Mouse (Mus musculus): ENCODE measurements around the gene Npm1. TPM values are rescaled to one million over a fixed set of nuclear protein-coding genes. Genes with fewer than 3 reads are reported as not detected.

Gene Npm1
- polyA plus RNA-seq, 1 experiment from 2014 or later = 1,018 TPM

DNA sequence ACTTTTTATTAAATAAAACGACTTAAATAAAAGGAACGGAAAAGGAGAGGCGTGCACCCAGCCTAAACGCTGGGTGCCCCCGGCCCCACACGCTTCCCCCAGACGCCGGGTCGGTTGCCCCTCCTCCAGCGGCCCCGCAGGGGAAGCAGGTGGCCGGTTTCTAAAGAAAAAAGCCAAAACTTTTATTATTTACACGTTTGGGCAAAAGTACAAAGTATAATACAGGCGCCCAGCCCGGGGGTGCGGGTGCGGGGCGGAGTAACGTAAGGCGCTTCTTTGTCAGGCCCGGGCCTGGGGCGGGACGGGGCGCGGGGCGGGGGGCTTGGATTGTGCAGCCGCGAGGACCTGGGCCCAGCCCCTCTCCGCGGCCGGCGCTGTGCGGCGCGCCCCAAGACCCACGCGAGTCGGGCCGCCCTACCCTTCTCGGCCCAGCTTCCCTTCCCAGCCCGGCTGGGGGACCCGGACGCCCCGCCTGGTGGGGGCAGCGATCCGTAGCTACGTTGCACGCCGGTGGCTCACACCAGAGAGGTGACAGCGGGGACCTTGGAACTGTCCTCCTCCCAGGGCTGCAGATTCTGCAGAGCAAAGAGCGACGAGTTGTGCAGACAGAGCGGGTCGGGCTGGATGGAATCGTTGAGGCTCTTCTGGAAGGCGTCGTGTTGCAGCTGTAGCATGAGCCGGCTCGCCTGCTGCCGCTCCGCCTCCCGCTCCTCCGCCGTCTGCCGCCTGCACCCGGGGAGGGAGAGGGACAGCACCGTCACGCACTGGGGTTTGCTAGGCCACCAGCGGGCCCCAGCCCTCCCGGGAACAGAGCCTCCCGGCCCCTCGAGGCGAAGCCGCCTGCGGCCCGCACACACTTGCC lies 38.0 kb upstream of the Npm1 start:
- ATAC-seq (ENCODE audit: low read depth) (peak; percentile 64), DNase-seq (ENCODE audit: low spot score) (peak; percentile 85)
- Histone ChIP-seq H3K4me1 (ENCODE audit: control insufficient read depth, insufficient read depth, low read length) (peaks cover 18% of the 10 kb centered on the region), H3K27me3 (replicated peaks; ENCODE audit: control insufficient read depth, insufficient read depth, low read length) (peaks cover 99% of the 10 kb centered on the region), H3K9ac (ENCODE audit: low read depth, low read length) (peak overlapping the region; percentile 25; the same call in 1 of the 2 replicates), H3K9me3 (ENCODE audit: control insufficient read depth, low read length) (peaks cover 6% of the 10 kb centered on the region), H3K4me2 (ENCODE audit: low read depth, low read length) (peak overlapping the region; percentile 59), H3K27ac (replicated peaks; ENCODE audit: low read depth, low read length) (no peak overlapping the region), H3K4me3 (ENCODE audit: low read depth, low read length) (peak overlapping the region; percentile 35), H3K36me3 (ENCODE audit: control insufficient read depth, insufficient read depth, low read length) (no peaks in the 10 kb centered on the region)
- under 1% methylated on average over 26 of the region's 76 CpGs for WGBS

DNA sequence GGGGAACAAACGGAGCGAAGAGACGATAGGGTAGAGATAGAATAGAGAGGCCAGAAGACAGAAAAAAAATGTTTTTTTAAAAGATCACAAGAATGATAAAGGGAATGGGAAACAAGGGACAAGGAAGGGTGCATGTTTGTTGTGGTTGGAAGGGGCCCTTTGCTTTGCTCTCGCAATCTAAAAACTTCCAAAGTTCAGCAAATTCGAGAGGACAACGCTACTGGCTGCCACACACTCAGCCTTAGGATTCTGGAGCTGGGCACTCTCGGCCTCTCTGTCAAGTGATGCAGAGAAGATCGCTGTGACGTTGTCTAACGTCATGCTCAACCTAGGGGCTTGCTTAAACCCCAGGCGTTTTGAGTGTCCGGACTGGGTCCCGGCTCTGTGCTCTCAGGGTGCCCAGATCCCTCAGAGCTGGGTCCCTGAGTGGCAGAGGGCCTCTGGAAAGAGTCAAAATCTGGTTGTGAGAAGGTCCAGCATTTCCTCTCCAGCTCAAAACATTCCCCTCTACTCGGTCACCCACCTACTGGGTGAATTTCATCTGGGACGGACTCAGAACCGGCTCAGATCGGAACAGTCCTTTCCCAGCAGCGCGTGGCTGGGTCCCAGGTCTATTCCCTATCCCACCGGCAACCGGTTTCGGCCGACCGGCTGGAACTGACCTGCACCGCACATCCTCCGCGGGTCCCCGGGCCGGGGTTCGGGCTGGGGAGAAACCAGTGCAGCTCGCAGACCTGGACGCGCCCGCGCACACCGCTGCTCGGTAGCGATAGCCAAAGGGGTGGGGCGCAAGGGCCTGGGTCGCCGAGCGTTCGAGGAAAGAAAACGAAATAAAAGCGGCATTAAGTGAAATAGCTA lies 37.1 kb upstream of the Npm1 start:
- Histone ChIP-seq H3K9ac (ENCODE audit: low read depth, low read length) (no peak overlapping the region; the same call in 1 of the 2 replicates), H3K9me3 (ENCODE audit: control insufficient read depth, low read length) (peaks cover 6% of the 10 kb centered on the region), H3K27me3 (replicated peaks; ENCODE audit: control insufficient read depth, insufficient read depth, low read length) (peaks cover 99% of the 10 kb centered on the region), H3K4me1 (ENCODE audit: control insufficient read depth, insufficient read depth, low read length) (peaks cover 18% of the 10 kb centered on the region), H3K4me3 (ENCODE audit: low read depth, low read length) (peak overlapping the region; percentile 35), H3K4me2 (ENCODE audit: low read depth, low read length) (peak overlapping the region; percentile 59), H3K36me3 (ENCODE audit: control insufficient read depth, insufficient read depth, low read length) (no peaks in the 10 kb centered on the region), H3K27ac (replicated peaks; ENCODE audit: low read depth, low read length) (no peak overlapping the region)
- 1% methylated on average over 45 of the region's 45 CpGs for WGBS
- DNase-seq (ENCODE audit: low spot score) = no peak
- no peak for ATAC-seq (ENCODE audit: low read depth)

DNA sequence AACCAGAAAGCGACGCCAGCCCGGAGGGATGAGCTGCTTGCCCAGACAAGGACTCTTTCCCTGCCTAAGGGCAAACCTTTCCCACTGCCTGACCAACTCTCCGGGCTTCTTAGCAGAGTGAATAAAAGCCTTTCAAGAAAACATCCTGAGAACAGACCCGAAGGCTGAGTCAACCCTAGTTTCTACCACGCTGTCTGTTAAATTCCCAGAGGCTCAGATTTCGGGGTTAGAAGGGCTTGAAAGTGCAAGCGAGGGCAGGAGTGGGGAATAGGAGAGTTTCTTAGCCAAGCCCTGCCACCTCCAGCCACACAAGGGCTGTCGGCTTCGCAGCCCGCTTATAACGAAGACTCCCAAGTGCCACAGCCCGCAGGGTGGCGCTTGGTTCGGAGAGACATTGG lies 36.1 kb upstream of the Npm1 start:
- no peak overlapping the region for H3K4me2 ChIP-seq (ENCODE audit: low read depth, low read length)
- DNase-seq (ENCODE audit: low spot score) = no peak
- H3K9ac ChIP-seq (ENCODE audit: low read depth, low read length) = no peak overlapping the region
- no peak overlapping the region for H3K4me3 ChIP-seq (ENCODE audit: low read depth, low read length)
- no peak for ATAC-seq (ENCODE audit: low read depth)
- 5% methylated on average over 15 of the region's 15 CpGs for WGBS
- H3K9me3 ChIP-seq (ENCODE audit: control insufficient read depth, low read length) = peaks cover 6% of the 10 kb centered on the region
- no peak overlapping the region for H3K27ac ChIP-seq (replicated peaks; ENCODE audit: low read depth, low read length)
- no peaks in the 10 kb centered on the region for H3K36me3 ChIP-seq (ENCODE audit: control insufficient read depth, insufficient read depth, low read length)
- peaks cover 18% of the 10 kb centered on the region for H3K4me1 ChIP-seq (ENCODE audit: control insufficient read depth, insufficient read depth, low read length)
- H3K27me3 ChIP-seq (replicated peaks; ENCODE audit: control insufficient read depth, insufficient read depth, low read length) = peaks cover 96% of the 10 kb centered on the region

DNA sequence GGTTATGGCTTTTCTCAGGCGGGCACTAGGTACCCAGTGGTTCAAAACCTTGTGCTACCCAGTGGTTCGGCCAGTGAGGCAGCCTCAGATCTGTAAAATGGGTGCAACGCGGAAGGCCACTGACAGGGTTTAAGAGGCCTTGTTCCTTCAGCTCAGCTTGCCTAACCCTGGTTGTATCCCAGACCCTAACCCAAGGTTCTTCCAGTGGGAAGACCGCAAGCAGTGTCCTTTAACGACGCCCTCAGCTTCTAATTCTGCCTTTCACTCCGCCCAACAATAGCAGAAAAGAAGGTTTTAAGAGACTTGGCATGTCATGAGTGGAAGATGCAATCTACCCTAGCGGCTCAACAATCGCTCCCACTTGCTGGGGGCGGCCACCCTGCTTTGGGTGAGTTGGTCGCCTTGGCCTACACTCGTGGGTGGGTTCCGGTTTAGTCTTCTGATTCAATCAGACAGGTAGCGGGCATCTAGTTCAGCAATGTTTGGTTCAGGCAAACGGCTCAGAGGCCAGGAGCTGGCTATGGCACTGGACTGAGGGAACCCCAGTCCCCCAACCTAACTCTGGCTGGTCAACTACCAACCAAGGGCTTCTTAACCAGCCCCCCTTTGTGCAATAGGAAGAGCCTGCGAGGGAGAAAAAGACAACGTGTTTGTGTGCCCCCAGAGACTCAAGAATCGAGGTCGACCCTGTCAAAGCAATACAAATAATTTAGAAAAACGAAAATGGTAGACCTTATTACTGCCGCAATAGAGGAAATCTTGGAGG lies 35.5 kb upstream of the Npm1 start:
- WGBS = 22% methylated on average over 22 of the region's 22 CpGs
- H3K9ac ChIP-seq (ENCODE audit: low read depth, low read length) = no peak overlapping the region
- H3K4me1 ChIP-seq (ENCODE audit: control insufficient read depth, insufficient read depth, low read length) = peaks cover 18% of the 10 kb centered on the region
- H3K27ac ChIP-seq (replicated peaks; ENCODE audit: low read depth, low read length) = no peak overlapping the region
- no peak overlapping the region for H3K4me3 ChIP-seq (ENCODE audit: low read depth, low read length)
- ATAC-seq (ENCODE audit: low read depth) = no peak
- no peaks in the 10 kb centered on the region for H3K36me3 ChIP-seq (ENCODE audit: control insufficient read depth, insufficient read depth, low read length)
- peaks cover 6% of the 10 kb centered on the region for H3K9me3 ChIP-seq (ENCODE audit: control insufficient read depth, low read length)
- peaks cover 96% of the 10 kb centered on the region for H3K27me3 ChIP-seq (replicated peaks; ENCODE audit: control insufficient read depth, insufficient read depth, low read length)
- H3K4me2 ChIP-seq (ENCODE audit: low read depth, low read length) = no peak overlapping the region
- DNase-seq (ENCODE audit: low spot score) = no peak

DNA sequence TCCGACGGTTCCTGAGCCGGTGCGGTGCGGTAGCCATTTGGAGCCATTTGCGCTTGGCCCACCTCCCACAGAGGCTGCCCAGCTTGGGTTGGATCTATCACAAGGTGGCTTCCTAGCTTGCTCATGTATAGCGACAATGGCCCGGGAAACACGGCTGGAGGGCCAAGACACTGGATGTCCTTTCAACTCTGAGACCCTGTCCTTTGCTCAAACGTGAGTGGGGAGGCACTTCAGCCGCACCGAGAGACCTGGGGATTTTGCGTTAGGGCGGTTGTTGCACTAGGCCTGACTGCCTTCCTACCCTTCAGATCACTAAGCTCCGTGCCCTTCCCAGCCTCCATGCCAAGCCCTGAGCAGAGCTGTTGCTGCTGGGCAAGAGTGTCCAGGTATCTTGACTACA lies 34.7 kb upstream of the Npm1 start:
- WGBS = 28% methylated on average over 15 of the region's 15 CpGs
- peaks cover 12% of the 10 kb centered on the region; the same call in 1 of the 2 replicates for H3K4me1 ChIP-seq (ENCODE audit: control insufficient read depth, insufficient read depth, low read length)
- H3K9me3 ChIP-seq (ENCODE audit: control insufficient read depth, low read length) = peaks cover 6% of the 10 kb centered on the region
- H3K27me3 ChIP-seq (replicated peaks; ENCODE audit: control insufficient read depth, insufficient read depth, low read length) = peaks cover 96% of the 10 kb centered on the region
- H3K4me2 ChIP-seq (ENCODE audit: low read depth, low read length) = no peak overlapping the region
- ATAC-seq (ENCODE audit: low read depth) (no peak), DNase-seq (ENCODE audit: low spot score) (no peak)
- no peak overlapping the region for H3K4me3 ChIP-seq (ENCODE audit: low read depth, low read length)
- no peak overlapping the region for H3K27ac ChIP-seq (replicated peaks; ENCODE audit: low read depth, low read length)
- H3K36me3 ChIP-seq (ENCODE audit: control insufficient read depth, insufficient read depth, low read length) = no peaks in the 10 kb centered on the region
- no peak overlapping the region for H3K9ac ChIP-seq (ENCODE audit: low read depth, low read length)

DNA sequence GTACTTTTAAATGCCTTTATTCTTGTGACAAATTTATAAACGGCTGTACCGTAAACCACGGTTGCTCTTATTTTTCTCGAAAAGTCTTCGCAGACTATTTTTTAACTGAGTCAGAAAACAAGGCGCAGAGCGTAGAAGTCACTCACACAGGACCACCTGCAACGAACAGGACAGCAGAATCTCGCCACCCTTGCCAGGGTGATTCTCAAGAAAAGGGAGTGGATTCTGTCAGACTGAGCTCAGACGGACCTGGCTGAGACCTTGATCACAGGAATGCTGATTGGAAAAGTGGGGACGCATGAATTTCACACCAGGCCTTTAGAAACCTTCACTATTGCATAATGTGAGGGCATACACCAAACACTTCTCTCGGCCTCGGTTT lies 34.1 kb upstream of the Npm1 start:
- WGBS = 31% methylated on average over 13 of the region's 13 CpGs
- peaks cover 6% of the 10 kb centered on the region for H3K9me3 ChIP-seq (ENCODE audit: control insufficient read depth, low read length)
- H3K36me3 ChIP-seq (ENCODE audit: control insufficient read depth, insufficient read depth, low read length) = no peaks in the 10 kb centered on the region
- H3K4me2 ChIP-seq (ENCODE audit: low read depth, low read length) = no peak overlapping the region
- no peak overlapping the region for H3K9ac ChIP-seq (ENCODE audit: low read depth, low read length)
- H3K4me1 ChIP-seq (ENCODE audit: control insufficient read depth, insufficient read depth, low read length) = peaks cover 12% of the 10 kb centered on the region; the same call in 1 of the 2 replicates
- ATAC-seq (ENCODE audit: low read depth) (no peak), DNase-seq (ENCODE audit: low spot score) (no peak)
- H3K4me3 ChIP-seq (ENCODE audit: low read depth, low read length) = no peak overlapping the region
- peaks cover 93% of the 10 kb centered on the region for H3K27me3 ChIP-seq (replicated peaks; ENCODE audit: control insufficient read depth, insufficient read depth, low read length)
- H3K27ac ChIP-seq (replicated peaks; ENCODE audit: low read depth, low read length) = no peak overlapping the region

DNA sequence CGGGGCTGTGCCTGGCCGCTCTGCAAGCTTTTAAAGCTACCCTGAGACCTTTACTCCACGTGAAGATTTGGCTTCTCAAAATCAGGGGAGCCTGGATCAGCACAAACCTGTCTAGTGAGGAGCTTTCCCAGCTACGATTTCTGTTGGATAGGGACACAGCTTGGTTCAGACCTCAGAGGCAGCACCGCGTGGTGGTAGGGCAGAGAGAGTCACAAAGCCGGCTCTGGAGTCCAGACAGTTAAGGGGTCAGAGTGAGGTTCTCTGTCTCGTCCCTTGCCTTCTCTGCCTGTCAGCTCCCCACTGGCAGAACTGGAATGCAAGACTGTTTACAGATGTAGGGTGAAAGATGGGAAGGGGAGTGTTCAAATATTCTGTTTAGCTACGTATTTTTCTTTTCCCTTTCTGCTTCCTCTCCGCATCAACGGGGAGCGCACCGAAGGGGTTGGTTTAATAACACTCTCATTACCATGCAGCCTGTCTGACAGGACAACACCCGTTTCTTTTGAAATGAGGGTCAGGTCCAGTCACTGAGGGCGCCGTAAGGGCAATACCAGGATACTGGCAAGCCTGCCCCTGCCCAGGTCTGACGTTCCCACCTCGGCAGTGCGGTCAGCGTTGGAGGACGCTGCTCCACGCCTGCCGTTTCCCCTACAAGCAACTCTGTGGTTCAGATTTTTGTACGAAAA lies 33.6 kb upstream of the Npm1 start:
- no peak for ATAC-seq (ENCODE audit: low read depth)
- DNase-seq (ENCODE audit: low spot score) = no peak
- no peak overlapping the region for H3K4me2 ChIP-seq (ENCODE audit: low read depth, low read length)
- no peak overlapping the region for H3K9ac ChIP-seq (ENCODE audit: low read depth, low read length)
- WGBS = 9% methylated on average over 24 of the region's 24 CpGs
- peaks cover 12% of the 10 kb centered on the region; the same call in 1 of the 2 replicates for H3K4me1 ChIP-seq (ENCODE audit: control insufficient read depth, insufficient read depth, low read length)
- no peak overlapping the region for H3K27ac ChIP-seq (replicated peaks; ENCODE audit: low read depth, low read length)
- no peaks in the 10 kb centered on the region for H3K36me3 ChIP-seq (ENCODE audit: control insufficient read depth, insufficient read depth, low read length)
- H3K9me3 ChIP-seq (ENCODE audit: control insufficient read depth, low read length) = peaks cover 6% of the 10 kb centered on the region
- peaks cover 93% of the 10 kb centered on the region for H3K27me3 ChIP-seq (replicated peaks; ENCODE audit: control insufficient read depth, insufficient read depth, low read length)
- no peak overlapping the region for H3K4me3 ChIP-seq (ENCODE audit: low read depth, low read length)

Data from embryonic facial prominence, embryonic 14.5 days (tissue).